Mouse (Mus musculus) G1E (cell line): ENCODE data around the gene Ell2.

Source experiments
- CTCF ChIP-seq: IDR thresholded peaks from 2 replicates; pipeline ENCODE4 v1.5.1; 2012; ENCODE audit warnings: low read depth, low read length, inconsistent platforms, mixed read lengths
- TAL1 ChIP-seq: conservative IDR thresholded peaks from 2 replicates; pipeline ENCODE4 v1.6.1; 2012; ENCODE audit warnings: low read depth, low read length, inconsistent platforms, mixed read lengths

DNA sequence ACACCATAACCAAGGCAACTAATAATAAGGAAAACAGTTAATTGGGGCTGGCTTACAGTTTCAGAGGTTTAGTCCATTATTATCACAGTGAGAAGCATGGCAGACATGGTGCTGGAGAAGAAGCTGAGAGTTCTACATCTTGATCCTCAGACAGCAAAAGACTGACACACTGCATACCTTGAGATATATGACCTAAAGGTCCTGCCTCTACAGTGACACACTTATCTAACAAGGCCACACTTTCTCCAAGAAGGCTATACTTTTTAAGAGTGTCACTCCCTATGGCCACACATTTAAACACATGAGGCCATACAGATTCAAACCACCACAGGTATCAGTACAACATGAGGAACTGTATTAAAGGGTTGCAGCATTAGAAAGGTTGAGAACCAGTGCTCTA lies 13.5 kb upstream of the Ell2 start:
- no peak for TF ChIP-seq CTCF
- TF ChIP-seq TAL1: no peak
